Mouse (Mus musculus): ENCODE results near the gene Myh11.

The Myh11 gene

DNA sequence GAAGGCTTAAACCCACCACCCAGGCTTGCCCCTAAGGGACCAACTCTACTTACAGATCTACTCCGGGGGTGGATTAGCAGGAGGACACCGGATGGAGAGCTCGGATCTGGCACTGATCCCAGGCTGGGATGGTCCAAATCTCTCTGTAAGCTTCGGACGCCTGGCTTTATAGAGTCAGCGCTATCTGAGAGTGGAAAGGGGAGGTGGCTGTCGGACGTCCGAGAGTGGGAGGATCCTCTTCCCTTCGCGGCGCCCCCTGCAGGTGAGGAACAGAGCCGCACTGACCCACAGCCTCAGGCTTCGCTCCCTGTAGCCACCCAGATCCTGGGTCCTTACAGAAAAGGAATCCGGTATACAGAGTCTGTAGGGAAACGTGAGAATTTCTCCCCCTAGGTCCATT is at the start of gene Myh11:
Gene Myh11 (minus strand): TSS at position 150 of the 400 bp plus-strand sequence.
- DNase-seq: peak; percentile 96

DNA sequence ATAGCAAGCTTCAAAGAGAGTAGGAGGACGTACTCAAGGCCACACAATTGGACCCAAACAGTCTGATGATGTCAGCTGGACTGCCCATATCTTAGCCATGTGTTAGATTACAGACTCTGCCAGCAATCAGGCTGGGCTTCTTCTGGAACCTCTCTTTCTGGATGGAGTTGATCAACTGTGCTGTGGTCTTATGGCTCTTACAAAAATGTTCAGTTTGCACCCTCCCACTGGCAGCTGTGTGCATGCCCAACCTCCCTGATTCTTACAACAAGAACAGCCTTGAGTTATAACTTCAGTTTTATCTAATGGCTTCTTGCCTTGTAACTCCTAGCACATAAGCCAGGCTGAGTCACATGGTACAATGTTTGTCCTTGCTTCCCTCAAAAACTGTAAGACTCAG is 37.0 kb upstream of the Myh11 start:
- no peak for DNase-seq

DNA sequence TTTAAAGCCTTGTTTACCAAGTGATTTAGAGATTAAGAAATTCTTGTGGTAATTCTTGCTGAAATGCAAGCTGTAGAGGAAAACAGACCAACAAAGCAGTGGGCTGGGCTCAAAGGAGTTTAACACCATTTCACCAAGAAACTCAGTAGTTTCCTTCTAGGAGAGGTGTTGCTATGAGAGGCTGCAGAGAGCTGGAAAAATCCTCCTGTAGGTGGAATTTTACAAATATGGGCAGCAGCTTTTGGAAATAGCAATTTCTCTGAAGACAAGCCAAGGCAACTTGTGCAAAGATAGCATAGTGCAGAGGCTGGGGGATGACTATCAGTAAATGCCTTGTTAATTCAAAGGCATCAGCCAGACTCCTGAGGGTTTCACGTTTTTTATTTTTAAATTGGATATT is 29.3 kb upstream of the Myh11 start:
- no peak for DNase-seq

DNA sequence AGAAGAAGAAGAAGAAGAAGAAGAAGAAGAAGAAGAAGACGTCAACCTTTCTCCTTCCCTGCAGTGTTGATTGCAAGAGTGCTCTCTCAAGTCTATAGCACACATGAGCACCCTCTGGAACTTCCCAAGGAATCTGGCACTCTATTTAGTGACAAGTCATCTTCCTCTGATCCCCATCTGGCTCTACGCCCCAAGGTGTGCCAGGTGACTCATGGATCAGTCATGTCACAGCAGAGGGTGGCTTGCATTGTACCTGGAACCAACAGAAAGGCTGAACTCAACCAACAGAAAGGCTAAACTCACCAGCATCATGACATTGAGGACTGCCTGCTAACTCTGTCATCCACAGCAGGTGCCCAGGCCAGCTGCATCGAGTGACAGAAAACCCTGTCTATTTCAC is 28.5 kb upstream of the Myh11 start:
- no peak for DNase-seq

DNA sequence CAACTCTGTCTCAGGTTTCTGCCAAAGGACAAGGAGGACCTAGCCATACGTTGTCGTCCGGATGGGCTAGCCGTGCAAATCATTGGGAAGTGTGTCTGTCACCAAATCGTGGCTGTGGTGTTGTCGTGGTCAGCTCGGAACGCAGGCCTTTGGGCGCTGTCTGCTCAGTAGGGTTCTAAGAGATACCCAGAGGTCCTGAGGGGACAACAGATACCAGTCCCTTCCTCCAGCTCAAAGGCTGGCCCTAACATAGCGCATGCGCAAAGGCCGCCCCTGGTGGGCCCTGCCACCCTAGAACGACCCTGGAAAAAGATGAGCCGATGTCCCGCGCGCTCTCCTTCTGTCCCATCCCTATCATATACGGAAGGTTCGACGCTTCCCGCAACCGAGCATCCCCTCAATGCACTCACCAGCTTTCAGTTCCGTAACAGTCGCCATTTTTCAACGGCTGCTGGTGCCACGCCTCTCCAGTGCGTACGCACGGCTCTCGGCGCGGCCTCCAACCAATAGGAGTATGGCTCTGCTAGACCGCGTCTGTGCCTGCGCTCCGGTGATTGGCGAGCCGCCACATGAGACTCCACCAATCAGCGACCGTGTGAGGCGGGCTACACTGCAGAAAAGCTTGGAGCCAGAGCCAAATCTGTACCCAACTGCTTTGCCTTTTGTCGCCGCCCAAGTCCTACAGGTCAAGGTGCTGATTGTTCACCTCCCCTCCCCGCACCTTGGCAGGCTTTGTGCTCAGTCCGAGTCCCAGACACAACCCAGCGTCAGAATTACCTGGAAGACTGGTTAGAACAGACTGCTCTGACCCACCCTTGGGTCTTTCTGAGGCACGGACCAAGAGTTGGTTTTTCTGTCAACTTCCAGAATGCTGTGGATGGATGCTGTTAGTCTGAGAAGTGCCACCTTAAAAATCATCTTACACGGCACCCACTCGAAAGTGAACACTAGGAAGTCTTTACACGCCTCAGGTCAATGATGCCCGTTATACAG is 26.0 kb upstream of the Myh11 start, which contains the start of gene Fopnl:
Gene Fopnl (minus strand): TSS at position 522 of the 993 bp plus-strand sequence.
- peak; percentile 99 for DNase-seq

DNA sequence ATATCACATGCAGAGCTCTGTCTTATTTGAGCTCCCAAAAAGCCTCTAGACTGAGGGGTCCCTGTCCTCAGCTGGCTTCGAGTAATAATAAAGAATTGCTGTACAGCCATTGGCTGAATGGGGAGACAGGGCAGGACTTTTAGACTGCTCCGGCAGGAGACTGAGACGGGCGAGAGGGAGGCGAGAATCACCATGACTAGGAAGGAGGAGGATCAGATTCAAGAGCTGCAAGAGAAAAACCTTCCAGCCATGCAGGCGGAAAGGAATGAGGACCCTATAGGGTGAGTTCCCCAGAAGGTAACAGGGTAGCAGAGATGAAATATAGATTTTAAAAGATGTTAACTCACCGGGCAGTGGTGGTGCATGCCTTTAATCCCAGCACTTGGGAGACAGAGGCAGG is 21.7 kb upstream of the Myh11 start:
- no peak for DNase-seq

DNA sequence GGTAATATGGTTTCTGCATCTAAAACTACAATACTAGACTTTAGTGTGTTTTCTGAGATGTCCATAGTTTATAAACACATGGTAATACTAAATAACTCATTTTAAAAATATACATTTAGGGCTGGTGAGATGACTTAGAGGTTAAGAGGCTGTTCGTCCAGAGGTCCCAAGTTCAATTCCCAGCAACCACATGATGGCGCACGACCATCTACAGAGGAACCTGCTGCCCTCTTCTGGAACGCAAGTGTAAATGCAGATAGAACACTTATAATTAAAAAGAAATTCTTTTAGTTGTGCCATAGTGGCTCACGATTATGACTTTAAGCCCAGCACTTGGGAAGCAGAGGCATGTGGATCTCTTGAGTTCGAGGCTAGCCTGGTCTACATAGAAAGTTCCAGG is 20.2 kb upstream of the Myh11 start:
- DNase-seq: peak; percentile 51

DNA sequence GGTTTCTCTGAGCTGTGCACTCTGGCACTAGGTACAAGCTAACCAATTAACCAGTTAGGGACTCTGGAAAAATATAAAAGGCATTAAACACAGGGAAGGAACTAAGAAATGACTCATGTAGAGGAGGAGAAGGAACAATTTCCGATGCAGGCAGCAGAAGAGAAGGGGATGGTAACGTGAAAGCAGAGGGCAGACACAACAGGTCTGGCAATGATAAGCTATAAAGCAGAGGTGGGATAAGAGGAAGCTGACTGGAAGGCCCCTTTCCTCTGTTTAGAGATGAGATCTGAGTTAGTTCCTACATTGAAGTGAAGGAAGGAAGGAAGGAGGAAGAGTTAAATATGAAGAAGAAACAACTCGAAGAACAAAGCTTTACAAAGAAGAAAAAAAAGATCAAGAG is 18.7 kb upstream of the Myh11 start:
- no peak for DNase-seq

DNA sequence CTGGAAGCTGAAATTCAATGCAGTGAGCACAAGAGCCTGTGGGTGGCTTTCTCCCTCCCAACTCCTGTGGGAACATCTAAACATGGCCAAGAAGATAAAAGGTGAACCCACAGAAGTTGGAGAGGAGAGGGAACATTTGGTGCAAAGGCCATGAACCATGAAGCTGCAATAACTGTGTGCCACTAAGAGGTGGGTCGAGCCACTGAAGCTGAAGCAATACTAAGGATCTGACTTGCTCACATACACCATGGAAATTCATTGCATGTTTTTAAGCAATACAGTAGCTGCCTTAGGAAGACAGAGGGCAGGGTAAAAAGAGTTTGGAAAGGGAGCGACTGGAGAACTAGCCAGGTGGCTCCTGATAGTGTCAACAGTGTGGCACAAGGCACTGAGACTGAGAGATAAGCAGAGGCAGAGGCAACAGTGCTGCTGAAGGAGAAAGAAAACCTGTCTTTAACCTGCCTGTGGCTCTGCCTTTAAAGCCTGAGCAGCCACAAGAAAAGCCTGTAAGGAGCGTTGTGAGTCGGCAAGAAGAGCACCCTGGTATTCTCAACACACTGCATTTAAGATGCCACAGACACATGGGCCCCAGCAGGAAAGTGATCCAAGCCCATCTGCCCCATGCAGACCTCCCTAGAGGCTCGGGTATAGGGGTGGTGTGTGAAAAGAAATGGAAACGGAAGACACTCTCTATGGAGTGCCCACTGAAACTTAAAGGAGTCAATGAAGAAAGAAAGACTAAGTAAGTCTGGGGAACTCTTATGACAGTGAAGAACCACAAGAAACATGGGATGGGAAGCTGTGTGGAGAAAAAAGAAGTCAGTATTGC is 17.3 kb upstream of the Myh11 start:
- DNase-seq: no peak

DNA sequence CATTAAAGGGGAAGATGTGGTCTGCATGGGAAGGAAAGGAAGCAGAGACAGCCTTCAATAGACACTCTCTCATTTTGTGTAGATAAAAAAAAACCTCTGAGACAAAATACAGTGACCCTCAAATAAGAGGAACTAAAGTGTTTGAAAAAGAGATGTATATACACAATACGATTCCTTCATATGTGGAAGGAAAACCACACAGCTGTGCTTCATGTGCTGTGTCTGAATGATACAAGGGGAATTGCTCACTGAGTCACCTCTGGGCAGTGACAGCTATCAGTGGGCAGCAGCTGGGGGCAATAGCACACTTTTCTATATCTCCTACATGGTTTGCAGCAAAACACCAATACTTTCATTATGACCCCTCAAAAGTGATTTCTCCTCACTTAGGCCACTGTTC is 16.2 kb upstream of the Myh11 start:
- no peak for DNase-seq

DNA sequence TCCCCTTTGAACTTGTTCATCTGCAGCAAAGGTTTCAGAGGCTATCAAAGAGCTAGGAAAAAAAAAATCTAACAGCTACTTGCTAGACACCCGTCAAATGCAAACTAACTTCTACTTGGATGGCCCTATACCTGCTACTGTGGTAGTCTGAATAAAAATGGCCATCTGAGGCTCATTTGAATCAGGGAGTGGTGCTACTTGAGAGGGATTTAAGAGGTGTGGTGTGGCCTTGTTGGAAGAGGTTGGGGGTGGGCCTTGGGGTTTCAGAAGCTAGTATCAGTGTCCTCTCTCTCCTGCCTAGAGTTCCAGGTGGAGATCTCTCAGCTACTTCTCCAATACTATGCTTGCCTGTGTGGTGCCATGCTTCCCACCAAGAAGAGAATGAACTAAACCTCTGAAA is 15.3 kb upstream of the Myh11 start:
- DNase-seq: no peak

DNA sequence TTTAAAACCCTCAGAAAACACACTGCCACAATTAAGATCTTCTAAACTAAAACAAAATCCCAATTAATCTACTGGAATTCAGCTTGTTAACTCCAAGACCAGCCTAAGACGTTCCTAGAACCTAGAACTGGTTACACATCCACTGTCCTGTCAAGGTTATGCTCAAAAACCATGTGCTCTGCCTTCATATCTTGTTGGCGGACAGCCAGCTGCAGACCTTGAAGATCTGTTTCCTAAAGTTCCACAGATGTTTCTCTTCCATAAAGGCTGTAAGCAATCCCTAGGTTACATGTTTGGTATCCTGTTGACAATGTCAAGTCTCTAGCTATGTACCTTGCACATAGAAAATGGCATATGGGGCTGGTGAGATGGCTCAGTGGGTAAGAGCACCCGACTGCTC is 13.6 kb upstream of the Myh11 start:
- DNase-seq: no peak

DNA sequence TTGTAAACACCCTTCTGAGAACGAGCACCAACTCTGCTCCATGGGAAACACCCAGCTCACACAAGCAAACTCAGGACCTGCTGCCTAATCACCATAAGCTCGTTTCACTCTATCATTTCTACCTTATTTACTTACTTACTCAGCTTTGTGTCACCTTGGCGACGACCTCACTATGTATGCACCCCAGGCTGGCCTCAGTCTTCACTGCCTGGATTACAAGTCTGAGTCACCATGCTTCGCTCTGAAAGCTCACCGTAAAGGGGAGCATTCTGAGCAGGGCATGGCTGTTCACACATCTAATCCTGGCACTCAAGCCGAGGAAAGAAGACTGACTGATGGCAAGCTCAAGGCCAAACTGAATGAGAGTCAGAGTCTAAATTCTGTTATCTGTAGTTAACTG is 12.5 kb upstream of the Myh11 start:
- no peak for DNase-seq

DNA sequence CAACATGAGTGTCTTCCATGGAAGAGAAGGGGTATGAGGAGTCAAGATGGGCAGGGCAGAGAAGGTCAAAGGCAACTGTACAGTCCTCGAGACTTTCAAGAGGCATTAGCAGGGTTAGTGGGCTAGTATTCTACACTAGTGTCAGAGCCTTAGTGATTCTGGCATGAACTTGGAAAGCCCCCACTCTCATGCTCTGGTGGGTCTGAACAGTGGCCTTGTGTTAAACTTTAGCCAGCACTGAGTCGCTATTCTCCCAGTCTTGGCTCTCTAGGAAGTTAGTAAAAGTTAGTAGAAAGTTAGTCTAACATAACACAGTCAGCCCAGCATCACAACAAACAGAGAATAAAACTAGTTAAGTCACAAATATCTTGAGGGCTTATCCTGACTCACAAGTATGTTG is 12.0 kb upstream of the Myh11 start:
- DNase-seq: no peak

DNA sequence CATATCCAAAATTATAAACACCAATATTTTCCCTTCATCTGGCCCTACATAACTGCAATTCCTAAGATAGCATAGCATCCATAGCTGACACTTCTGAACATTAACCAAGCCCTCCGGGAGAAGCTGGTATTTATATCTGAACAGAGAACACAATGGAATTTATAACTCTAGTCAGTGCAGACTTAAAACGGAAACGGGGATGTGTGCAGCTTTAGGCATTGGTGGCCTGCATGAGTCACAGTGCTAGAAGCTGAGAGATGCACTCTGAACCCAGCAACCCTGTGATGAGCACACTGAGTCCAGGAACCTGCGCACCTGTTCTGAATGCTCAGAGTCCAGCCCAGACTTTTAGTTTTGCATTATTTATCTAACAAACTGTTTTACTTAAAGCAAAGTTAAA is 7.3 kb upstream of the Myh11 start:
- DNase-seq: no peak

DNA sequence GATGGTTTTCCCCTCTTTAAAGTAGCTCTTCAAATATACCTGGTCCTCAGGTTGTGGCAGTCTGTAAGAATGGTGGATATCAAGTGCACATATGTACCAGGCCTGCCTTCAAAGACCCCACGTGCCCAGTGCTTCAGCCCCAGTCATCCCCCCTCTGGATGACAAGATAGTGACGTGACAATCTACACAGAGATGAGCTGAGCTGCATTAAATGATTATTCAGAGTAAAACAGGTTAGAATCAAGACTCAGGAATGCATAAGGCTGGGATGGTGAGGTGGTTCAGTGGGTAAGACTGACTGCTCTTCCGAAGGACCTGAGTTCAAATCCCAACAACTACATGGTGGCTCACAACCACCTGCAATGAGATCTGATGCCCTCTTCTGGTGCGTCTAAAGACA is 6.6 kb upstream of the Myh11 start:
- DNase-seq: no peak

DNA sequence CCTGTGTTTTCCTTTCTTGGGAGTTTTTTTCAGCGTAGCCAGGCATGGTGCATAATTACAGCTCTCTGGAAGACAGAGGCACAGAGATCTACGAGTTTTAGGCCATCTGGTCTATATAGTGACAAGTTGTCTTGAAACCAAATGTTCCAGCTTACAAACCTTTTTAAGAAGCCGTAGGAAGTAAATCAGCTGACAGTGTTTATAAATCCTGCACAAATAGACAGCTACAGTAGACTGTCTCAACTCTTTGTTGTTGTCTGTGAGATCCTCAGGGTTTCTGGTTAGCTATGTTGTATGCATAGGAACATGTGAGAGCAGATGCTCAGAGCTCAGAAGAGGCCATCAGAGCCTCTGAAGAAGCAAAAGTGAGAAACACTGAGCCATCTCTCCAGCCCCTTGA is 6.0 kb upstream of the Myh11 start:
- no peak for DNase-seq

DNA sequence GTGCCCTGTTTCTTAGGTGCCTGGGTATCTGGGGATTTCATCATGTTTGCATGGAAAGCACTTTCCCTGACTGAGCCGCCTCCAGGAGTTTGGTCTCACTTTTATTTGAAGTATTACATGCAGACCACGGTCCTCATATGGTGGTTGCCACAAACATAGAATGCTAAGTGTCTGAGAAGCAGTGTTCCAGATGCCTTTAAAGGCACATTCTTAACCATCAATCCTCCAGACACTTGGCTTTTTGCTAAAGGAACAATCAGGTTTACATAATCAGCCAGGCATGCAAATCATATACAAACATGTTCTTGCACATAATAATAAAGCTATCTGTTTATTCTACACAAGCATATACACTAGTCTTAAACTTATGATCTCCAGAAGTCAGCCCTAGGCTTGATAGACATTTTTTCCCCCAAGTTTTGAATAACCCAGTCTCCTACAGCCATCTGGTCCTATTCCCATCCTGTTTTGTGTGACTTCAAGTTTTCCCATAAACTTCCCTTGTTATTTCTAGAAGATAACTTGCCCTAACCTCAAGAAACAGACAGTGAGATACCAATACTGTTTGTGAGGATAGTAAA is 5.5 kb upstream of the Myh11 start:
- no peak for DNase-seq

DNA sequence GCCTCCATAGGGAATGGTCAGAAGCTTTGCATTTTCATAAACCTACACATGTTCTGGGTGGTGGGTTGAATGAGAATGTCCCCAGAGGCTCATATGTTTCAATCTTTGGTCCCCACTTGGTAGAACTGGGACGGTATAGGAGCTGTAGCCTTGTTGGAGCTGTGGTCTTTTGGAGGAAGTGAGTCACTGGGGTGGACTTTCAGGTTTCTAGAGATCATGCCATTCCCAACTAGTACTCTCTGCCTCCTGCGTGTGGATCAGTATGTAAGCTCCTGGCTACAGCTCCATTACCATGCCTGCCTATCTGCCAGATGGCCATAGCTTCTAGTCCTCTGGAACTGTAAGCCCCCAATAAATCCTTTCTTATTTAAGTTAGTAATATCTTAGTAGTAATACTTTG is 4.1 kb upstream of the Myh11 start:
- no peak for DNase-seq

DNA sequence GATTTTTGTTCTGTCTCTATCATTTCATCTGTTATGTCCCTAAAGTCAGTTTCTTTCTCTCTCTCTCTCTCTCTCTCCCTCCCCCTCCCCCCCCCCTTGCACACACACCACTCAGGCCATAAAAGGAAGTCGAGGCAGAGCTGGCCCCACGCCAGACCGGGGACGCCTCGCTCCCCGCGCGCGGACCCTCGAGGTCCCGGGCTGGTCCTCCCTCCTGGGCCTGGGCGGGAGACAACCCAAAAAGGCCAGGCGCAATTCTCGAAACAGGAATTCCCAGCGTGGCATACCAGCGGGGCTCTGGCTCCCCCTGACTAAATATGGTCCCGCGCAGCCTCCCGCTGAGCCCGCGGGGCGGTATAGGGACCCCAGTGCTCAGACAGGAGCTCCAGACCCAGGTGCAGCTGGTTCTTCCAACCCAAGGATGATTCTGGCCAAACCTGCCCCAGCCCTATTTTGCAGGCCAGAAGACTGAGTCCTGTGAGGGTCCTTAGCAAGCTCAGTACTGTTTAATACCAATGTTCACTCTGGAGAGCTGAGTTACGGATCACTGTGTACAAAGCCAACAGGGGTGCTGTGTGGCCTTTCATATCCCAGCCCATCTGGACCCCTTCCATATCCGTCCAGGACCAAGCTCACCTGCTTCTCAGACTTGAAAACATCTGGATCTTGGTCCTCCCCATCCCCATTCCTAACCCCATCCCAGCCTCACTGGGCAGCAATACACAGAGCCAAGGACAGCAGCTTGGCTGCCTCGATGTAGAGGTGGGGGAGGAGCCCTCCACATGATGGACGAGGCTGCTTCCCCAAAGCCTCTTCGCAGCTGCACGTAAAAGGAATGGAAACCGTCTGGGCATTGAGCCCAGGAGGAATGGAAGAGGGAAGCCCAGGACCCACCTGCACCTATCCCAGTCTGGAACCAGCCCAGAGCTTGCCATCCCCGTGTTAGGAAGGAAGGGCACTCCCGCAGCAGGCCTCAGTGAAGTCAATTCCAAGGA is 1.3 kb upstream of the Myh11 start:
- peak; percentile 47 for DNase-seq

DNA sequence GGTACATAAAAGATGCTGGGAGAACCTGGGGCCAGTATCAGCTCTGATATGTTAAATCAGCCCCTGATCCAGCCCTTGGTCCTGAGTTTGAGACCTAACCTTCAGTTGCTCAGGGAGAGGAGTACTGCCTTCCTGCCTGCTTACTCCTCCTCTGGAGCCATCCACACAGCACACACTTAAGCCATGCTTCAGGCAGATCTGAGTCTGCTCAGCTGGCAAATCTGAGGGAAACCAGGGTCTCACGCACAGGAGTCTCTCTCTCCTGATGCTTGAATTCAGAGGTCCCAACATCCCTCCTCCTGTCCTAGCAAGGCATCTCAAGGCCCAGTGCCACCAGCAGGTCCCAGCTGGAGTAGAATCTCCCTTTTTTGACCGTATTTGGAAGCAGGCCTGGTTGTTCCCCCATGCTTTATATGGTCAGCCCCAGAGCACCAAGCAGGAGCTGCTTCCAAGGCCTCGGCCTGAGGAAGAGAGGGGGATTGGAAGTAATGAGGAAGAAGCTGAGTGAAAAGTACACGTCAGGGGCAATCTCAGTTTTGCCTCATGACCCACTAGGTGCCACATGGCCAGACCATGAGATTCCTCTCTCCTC is 18.7 kb downstream of the Myh11 start:
- peak; percentile 26 for DNase-seq
